Mouse (Mus musculus): ENCODE measurements around the gene Olfr370.
"Not testable (repeated sequence)": the region's sequence is repeated elsewhere in the genome, so short reads cannot be mapped to it uniquely, and the experiment has no call there.

The Olfr370 gene

DNA sequence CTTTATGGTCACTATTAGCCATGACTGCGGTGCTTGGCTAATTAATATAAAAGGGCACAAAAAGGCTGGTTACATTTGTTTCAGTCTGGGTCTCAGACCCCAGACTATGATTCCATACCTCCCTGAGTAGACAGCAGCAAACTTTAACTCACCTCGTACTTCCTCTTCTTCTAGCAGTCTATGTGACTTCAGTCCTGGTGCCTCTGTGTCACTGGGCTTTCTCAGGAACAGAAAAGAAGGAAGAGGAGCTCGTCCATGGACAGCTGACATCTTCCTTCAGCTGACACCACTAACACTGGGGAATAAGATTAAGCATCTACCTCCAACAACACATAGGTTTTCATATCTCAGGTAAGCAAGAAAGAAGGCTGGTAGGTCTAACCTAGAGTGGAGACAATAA is at the start of gene Olfr370:
Gene Olfr370 (plus strand): TSS at position 45 of the 400 bp plus-strand sequence.
- in situ Hi-C loops (cut with MboI, MseI), result no loop called here

DNA sequence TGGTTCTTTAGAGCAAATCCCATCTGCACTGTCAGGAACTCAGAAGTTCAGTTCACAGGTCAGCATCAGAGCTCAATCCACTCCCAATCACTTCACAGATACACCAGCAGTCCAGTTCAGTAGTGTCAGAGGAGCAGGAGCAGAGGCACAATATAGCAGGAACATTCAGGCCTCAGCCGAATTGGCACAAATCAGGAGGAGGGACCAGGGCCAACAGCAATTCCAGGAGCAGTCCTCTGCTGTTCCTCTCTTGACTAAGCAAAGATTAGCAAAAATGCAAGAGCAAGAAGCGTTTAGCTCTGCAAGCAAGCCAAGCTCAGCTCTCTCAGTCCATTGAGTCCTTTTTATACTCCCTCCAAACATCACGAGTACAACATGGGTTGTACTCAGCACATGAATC is 23.9 kb upstream of the Olfr370 start:
- in situ Hi-C loops (cut with MboI, MseI), result no loop called here

DNA sequence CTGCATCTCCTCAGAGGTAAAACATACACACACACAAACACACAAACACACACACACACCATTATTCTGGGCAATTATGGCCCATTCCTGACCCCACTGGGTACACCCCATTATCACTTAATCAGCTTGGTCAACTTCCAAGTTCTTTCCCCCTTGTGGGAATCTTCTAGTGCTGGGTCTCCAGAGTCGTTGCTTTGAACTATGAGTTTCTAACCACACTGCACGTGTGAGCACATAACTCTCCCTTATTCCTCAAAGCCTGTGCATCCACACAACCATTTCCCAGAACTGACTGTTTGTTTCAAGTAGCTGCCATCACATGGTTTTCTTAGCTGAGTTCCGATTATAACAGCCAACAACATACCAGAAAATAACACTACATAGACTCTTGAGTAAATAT is 15.1 kb upstream of the Olfr370 start:
- in situ Hi-C loops (cut with MboI, MseI), result no loop called here

DNA sequence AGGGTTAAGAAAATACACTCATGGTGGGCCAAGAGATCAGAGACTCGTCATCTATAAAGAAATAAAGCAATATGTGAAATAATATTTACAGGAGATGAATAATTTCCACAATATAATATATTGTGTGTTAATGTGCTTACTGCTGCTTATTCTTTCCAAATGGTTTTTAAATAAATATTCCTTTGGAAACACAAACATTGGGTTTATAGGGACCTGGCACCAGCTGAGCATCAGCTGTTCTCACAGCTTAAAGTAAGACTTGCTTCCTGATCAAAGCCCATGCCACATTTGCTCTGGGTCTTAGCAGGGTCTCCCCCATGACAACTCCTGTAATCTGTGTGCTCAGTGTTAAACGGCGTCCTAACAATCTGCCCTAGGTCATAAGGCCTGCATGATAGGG is 14.7 kb upstream of the Olfr370 start:
- in situ Hi-C loops (cut with MboI, MseI), result not testable (repeated sequence)

DNA sequence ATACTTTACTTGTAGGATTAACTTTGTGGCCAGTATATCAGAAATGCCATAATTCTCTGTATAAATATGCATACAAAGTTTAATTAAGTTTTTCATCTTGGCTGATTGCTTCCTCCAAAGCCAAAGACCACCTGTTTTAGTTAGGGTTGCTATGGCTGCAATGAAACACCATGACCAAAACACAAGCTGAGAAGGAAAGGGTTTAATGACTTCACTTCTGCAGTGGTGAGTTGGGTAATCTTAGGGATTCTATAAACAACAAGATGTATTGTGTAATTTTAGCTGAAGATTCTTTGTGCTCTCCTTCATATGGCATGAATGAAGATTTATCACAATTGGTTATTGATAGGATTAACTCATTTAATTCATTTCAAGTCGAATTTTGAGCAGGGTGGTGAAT is 14.3 kb upstream of the Olfr370 start:
- in situ Hi-C loops (cut with MboI, MseI), result no loop called here

DNA sequence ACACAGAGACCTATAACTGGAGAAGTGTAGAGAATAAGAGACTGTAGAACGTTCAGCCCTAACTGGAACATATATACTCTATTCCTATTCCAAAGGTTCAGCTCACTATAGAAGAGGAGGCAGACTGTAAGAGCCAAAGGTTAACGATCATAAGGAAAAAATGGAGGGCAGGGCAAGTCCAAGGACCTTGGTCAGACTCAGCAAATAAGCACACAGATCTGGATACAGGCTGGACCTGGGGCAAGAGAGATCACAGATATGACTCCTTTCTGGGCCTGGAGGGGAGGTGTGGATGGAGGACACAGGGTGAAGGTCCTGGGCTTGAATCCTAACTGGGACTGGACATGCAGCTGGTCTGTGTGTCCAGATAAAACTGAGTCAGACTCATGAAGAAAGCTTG is 778 bp upstream of the Olfr370 start:
- in situ Hi-C loops (cut with MboI, MseI), result no loop called here

DNA sequence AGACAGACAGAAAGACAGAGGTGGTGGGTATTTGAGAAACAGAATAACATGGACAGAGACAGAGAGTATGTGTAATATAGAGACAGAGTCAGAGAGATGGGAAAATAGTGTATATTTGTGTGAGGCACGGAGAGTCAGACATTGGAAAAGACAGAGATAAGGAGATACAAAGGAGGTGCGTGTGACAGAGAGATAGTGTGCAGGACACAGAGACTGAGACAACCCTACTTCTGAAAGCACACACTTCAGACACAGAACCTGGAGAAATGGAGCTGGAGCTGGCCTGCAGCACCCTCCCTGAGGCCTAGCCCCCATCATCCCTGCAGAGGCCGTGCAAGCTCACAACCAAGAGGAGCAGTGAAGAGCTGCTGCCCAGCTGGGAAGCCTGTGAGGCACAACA is 27.1 kb downstream of the Olfr370 start:
- in situ Hi-C loops (cut with MboI, MseI), result no loop called here

DNA sequence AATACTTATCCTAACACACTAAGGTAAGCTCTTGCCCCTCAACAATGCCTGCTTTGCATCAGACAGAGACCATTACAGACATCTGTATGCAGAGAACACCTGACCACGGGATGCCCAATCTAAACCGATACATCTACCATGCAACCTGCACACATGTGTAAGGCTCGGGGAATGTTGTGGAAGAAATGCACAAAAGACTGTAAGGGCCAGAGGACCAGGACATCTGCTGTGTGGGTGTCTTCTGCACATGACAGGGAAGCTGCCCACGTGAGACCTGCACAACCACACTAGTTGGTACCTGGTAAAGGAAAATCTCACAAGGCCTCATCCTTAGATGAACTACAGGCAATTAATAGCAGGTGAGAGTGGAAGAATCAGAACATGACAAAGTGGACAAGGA is 27.7 kb downstream of the Olfr370 start:
- in situ Hi-C loops (cut with MboI, MseI), result no loop called here

DNA sequence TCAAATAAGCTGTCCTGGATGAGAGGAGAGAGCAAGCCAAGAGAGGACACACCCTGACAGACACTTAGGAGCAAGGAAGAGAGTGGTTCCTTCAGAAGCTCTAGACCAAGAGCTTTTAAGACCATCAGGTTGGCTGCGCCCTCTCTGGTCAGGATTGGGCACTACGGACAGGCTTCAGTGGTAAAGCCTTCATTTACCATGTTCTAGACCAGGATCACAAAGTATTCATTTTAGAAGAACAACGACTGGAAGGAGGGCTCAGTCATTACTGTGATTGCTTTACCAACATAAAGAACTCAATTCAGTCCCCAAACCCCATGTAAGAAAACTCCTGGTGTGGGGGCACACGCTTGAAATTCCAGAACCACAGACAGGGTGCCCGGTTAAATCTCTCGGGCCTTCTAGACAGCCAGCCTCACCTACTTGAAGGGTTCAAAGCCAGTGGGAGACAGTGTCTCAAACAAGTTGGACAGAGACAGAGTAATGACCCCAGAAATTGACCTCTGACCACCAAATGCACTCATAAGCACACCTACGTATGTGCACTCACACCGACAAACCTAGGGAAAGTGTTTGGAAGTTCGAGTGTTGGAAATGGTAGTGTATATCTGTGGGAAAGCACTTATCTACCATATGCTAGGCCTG is 30.3 kb downstream of the Olfr370 start:
- in situ Hi-C loops (cut with MboI, MseI), result no loop called here

DNA sequence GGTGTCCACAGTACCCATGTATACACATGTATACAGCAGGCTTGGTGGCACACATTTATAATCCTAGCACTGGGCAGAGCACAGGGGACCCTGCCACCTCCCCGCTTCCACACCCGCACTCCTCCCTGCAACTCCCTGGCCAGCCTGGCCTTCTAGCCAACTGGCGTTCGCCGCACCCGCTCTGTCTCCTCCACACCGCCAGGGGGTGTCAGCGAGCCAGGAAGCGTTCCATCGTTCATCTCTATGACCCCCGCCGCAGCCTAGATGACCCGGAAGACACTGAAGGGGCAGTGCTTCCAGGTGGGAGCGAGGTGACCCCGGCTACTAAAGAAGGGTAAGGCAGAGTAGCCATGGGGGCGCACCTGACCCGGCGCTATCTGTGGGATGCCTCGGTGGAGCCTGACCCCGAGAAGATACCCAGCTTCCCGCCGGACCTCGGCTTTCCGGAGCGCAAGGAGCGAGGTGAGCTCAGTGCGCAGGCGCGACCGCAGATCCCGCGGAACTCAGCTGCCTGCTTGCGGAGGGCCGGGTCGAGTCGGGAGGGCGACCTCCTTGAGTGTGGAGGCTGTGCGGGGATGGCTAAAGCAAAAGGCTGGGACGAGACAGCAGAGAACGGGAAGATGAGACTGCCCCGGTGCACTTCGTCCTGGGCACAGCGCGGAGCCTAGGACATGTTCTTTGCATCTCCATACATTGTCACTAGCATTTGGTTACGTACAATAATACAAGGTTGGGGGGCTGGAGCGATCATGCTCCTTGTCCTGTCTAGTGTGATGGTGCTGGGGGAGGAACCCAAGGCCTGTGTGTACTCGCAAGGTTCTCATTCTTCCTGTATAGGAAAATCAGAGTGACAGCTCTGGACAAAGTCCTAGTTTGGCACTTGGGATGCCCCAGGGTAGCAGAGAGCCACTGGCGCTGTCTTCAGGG is 31.2 kb downstream of the Olfr370 start, which contains the start of gene Ndufb7:
Gene Ndufb7 (plus strand): TSS at position 203 of the 927 bp plus-strand sequence.
- in situ Hi-C loops (cut with MboI, MseI), result no loop called here

DNA sequence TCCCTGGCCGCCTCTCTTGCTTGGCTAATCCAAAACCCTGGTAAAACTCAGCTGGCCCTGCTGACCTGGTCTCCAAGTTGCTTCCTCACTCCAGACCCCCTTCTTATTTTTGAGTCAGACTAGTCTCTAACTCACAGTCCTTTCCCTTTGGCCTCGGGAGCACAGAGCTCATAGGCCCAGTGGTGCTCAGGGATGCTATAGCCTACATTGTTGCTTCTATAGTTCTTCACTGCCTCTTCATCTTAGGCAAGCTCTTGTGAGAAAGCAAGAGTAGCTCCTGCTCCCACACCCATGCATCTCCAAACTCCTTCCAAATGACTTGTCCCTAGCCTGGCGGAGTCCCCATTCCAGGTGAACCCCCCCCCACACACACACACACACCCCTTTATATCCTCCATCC is 32.1 kb downstream of the Olfr370 start:
- in situ Hi-C loops (cut with MboI, MseI), result no loop called here

DNA sequence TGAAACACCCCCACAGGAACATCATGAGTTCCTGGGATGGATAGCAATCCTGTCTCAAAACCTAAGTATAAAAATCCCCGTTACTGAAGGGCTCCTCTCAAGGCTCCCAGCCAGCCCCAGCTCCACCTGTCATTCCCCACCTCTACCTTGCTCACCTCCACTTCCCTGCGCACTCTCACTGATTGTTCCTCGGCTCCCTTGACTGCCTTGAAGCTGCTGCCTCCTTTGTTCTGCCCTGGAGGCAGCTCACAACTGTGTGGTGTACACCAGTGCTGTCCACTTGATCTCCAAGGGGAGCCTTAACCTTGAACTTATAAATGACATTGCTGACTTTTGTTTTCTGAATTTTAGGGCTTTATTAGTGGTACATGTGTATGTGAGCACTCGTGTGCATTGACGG is 32.5 kb downstream of the Olfr370 start:
- in situ Hi-C loops (cut with MboI, MseI), result no loop called here

DNA sequence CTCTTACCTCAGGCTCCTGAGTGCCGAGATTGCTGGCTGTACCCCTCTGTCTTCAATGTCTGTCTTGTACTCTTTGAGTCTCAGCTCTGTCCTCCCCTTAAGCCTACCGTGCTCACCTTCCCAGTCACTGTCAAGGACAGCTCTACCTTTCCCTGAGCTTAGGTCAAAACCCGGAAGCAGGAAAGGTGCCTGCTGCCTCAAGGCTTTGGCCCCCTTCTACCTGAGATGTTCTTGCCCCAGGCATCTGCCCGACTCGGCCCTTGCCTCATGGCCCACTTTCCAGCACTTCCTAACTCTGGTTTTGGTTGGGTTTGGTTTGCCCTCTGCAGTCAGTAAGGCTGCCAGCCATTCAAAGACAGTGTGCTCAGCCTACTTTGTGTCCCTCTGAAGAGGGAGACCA is 33.2 kb downstream of the Olfr370 start:
- in situ Hi-C loops (cut with MboI, MseI), result no loop called here

DNA sequence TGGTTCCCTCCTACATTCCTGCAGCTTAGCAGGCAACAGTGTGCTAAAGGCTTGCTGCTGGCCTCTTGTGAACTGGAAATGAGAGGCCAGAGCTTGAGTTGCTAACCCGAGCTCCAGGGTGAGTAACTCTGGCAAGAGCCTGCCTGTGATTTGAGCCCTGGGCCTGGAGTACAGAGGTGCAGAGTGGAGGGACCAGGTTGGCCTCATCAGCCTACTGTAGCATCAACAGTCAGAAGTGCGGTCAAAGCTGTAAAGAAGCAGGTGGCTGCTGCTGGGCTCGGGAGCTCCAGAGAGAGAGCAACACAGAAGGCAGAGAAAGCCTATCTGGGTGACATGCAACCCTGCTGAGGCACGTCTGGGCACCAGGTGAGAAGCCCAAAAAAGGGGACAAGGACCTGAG is 33.6 kb downstream of the Olfr370 start:
- in situ Hi-C loops (cut with MboI, MseI), result no loop called here

DNA sequence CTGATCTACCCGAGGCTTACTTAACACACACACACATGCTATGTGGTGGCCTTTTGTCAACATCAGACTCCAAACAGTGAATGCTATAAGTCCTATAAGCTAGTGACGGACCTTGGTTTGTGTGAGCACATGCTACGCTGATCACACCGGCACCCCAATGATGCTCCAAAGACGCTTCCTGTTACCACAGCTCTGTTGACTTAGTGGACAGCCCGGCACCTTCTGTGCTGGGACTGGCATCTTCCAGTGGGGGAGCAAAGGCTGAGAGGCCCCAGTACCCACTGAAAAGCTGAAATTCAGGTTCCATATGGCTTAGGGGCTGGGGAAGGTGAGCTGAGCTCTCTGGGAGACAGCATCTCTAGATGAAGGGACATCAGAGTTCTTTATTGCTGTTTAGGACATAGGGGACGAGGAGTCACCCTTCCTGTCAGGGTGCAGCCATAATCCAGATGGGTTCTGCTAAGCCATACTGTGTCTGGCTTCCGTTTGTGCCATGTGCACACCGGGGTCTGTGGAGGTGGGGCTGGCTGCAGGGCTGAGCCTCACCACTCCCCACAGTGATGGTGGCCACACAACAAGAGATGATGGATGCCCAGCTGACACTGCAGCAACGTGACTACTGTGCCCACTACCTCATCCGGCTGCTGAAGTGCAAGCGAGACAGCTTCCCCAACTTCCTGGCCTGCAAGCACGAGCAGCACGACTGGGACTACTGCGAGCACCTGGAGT is 34.9 kb downstream of the Olfr370 start:
- in situ Hi-C loops (cut with MboI, MseI), result no loop called here

DNA sequence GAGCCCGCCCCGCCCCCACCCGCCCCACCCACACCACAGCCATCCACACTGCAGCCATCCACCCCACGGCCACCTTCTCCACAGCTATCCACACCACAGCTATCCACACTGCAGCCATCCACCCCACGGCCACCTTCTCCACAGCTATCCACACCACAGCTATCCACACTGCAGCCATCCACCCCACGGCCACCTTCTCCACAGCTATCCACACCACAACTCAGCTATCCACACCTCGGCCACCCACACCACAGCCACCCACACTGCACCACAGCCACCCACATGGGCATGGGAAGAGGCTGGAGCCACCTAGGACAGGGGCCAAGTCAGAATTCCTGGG is 35.4 kb downstream of the Olfr370 start:
- in situ Hi-C loops (cut with MboI, MseI), result not testable (repeated sequence)

DNA sequence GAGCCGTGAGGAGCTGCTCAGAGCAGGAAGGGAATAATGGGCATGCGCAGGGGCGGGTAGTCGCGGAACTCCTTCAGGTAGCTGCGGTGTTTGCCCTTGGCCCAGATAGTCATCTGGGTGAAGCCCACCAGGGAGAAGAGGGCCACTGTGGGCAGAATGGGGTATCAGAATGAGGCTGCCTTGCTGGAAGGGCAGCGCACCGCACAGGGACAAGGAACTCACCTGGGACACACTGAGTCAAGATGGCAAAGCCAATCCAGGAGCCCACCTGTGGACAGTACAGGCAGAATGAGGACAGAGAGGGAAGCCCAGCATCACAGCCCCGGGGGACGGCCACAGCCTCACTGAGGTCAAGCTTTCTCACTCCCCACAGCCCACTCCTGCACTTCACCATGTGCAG is 36.2 kb downstream of the Olfr370 start:
- in situ Hi-C loops (cut with MboI, MseI), result no loop called here

DNA sequence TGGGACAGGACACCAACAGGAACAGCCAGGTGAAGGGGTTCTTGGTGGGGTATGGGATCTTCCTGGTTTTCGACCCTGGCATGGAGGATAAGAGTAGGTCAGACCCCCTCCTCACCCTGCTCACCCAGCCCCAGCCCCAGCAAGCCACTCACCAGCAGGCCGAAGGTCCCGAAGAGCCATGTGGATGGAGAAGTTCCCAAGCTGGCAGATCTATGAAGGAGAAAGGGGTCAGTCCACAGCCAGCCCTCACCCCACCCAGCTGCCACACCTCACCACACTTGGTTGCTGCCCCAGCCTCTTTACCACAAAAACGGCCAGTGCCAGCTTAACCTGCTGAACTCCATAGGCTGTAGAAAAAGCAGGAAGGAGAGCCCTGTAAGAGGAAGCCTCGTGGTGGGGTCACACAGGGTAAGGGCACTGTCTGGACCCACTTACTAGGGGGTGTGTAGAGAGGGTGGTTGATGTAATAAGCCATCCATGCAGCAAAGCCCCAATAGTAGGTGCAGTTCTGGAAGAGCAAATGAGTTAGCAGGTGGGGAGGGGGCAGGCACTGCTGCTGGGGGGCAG is 36.7 kb downstream of the Olfr370 start:
- in situ Hi-C loops (cut with MboI, MseI), result no loop called here

DNA sequence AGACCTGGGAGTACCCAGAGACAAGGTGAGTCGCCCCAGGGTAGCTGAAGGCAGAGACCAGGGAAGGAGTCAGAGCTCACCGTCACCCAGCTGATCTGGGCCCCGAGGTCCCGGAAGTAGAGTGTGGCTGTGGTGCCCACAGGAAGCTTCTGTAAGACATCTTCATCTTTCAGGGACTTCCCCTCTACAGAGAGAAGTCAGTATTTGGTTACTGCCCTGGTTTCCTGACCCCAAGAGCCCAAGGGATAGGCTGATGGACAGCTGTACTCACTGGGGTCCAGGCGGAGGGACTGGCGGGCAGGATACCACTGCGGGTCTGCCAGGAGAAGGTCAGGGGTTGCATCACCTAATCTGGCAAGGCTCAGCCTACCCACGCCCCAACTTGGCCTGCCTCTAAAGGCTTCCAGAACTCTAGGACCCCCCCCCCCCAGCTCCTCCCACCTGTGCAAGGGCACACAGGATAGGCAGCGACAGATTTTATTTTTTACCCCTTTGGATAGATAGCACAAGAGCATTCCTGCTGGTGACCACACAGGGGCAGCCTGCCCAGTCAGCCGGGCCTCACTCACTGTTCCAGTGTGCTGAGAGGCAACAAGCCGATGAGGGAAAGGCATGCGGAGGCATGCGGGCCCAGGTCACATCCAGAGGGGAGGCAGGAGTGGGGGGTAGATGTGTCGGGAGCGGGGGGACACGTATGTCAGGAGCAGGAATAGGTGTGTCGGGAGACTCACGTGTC is 37.7 kb downstream of the Olfr370 start:
- in situ Hi-C loops (cut with MboI, MseI), result no loop called here

DNA sequence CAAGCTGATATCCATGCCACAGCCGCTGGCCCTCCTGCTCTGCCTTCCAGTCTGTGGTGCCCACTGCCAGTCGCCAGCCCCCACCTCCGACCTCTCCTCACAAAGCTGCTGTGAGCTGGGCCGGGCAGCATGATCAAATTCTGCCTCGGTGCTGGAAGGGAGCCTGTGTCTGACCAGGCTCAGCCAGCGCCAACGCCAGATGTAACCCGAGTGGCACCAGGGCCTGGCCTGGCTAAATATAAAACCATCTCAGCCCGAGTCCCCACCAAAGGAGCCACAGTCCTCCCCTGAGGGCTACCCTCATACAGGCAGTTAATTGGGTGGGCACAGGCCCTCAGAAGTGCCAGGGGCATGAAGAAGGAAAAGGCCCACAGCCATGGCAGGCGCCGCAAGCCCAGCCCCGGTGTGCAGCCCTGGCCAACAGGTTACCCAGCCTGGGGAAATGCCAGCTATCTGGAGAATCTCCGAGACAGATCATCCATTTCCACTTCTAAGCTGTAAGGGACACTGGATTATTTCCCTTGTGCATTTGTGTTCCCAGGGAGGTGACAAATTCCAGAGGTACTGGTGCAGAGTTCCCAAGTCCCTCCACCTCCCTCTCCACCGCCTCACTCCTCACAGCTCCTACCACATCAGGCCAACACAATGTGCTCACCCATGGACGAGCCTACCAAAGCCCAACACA is 39.2 kb downstream of the Olfr370 start:
- in situ Hi-C loops (cut with MboI, MseI), result no loop called here

Measured in T-helper 1 cell (primary cell).